Mouse (Mus musculus): ENCODE results near the gene Sema4c.

- TF ChIP-seq CTCF (IDR thresholded peaks at IDR 0.05; ENCODE audit: low read depth, low read length), result no peak
- no peak for TF ChIP-seq GATA1 (IDR thresholded peaks at IDR 0.05; ENCODE audit: borderline replicate concordance, low read length)
- TF ChIP-seq TAL1 (conservative IDR thresholded peaks at IDR 0.05; ENCODE audit: low read depth, low read length), result no peak
- no peak for TF ChIP-seq POLR2AphosphoS5 (IDR thresholded peaks at IDR 0.05; ENCODE audit: insufficient replicate concordance, low read depth, low read length)
These were observed 35.9 kb downstream of the Sema4c start for GRCm38 (mm10) chr1:36522210-36522609.

All from G1E (cell line).